8 mouse cellular contexts compared by ENCODE assay signal in genomic region chr5:37298370-37298769, GRCm38 (mm10). TPM values are rescaled to one million over a fixed set of nuclear protein-coding genes. Genes with fewer than 3 reads are reported as not detected.
A peak's percentile ranks its signal among the peaks of the same experiment; 100 is the strongest.
DNase-seq lines count a peak whose midpoint lies in the region; ATAC-seq and TF ChIP-seq lines count a peak whose summit lies in the region.

No protein-coding gene starts in this region.

- H3K4me2 ChIP-seq in hindbrain, embryonic 16.5 days (ENCODE audit: low read length), result no peak overlapping the region

- no peak overlapping the region for H3K9ac ChIP-seq in hindbrain, embryonic 16.5 days (ENCODE audit: low read depth, low read length)

- no peaks in the 10 kb centered on the region for H3K9me3 ChIP-seq in hindbrain, embryonic 10.5 days
- no peaks in the 10 kb centered on the region for H3K9me3 ChIP-seq in hindbrain, embryonic 16.5 days (ENCODE audit: control insufficient read depth, low read length)
- peaks cover 10% of the 10 kb centered on the region; the same call in 1 of the 2 replicates for H3K9me3 ChIP-seq in E14TG2a.4 (ENCODE audit: low read length)
- H3K9me3 ChIP-seq in limb, embryonic 10.5 days (replicated peaks), result no peaks in the 10 kb centered on the region

- TF ChIP-seq CTCF in E14TG2a.4 (conservative IDR thresholded peaks at IDR 0.05; ENCODE audit: low read length), result peak; percentile 80

- H3K4me3 ChIP-seq in hindbrain, embryonic 10.5 days, result no peak overlapping the region
- H3K4me3 ChIP-seq in hindbrain, embryonic 16.5 days (ENCODE audit: low read length), result no peak overlapping the region
- no peak overlapping the region for H3K4me3 ChIP-seq in E14TG2a.4 (replicated peaks; ENCODE audit: low read length)
- H3K4me3 ChIP-seq in limb, embryonic 10.5 days, result no peak overlapping the region

- no peaks in the 10 kb centered on the region for H3K4me1 ChIP-seq in hindbrain, embryonic 10.5 days (replicated peaks)
- H3K4me1 ChIP-seq in hindbrain, embryonic 16.5 days (ENCODE audit: control insufficient read depth, insufficient read depth, low read depth, low read length), result no peaks in the 10 kb centered on the region
- H3K4me1 ChIP-seq in E14TG2a.4 (replicated peaks; ENCODE audit: low read depth, low read length), result no peaks in the 10 kb centered on the region
- H3K4me1 ChIP-seq in limb, embryonic 10.5 days, result no peaks in the 10 kb centered on the region

- H3K27me3 ChIP-seq in hindbrain, embryonic 10.5 days (ENCODE audit: insufficient read depth, poor library complexity, severe bottlenecking), result no peaks in the 10 kb centered on the region
- no peaks in the 10 kb centered on the region for H3K27me3 ChIP-seq in hindbrain, embryonic 16.5 days (replicated peaks; ENCODE audit: control insufficient read depth, insufficient read depth, low read length)
- H3K27me3 ChIP-seq in E14TG2a.4 (ENCODE audit: insufficient read depth, low read length), result no peaks in the 10 kb centered on the region
- no peaks in the 10 kb centered on the region for H3K27me3 ChIP-seq in limb, embryonic 10.5 days (ENCODE audit: low read depth, poor library complexity, severe bottlenecking)

- ATAC-seq in hindbrain, embryonic 16.5 days, result no peak
- ATAC-seq in erythroid progenitor cell, adult 5-6 weeks (replicated peaks; ENCODE audit: low FRiP score, poor library complexity, severe bottlenecking), result no peak

- WGBS in hindbrain, embryonic 10.5 days, result 31% methylated on average over 7 of the region's 7 CpGs
- WGBS in hindbrain, embryonic 16.5 days, result 28% methylated on average over 7 of the region's 7 CpGs
- WGBS in limb, embryonic 10.5 days, result 23% methylated on average over 7 of the region's 7 CpGs

- peaks cover 30% of the 10 kb centered on the region for H3K36me3 ChIP-seq in hindbrain, embryonic 10.5 days
- H3K36me3 ChIP-seq in hindbrain, embryonic 16.5 days (ENCODE audit: control insufficient read depth, insufficient read depth, low read length), result no peaks in the 10 kb centered on the region
- peaks cover 39% of the 10 kb centered on the region for H3K36me3 ChIP-seq in E14TG2a.4 (ENCODE audit: insufficient read depth, low read length)
- H3K36me3 ChIP-seq in limb, embryonic 10.5 days, result peaks cover 36% of the 10 kb centered on the region

- H3K27ac ChIP-seq in hindbrain, embryonic 10.5 days, result no peak overlapping the region
- H3K27ac ChIP-seq in hindbrain, embryonic 16.5 days (ENCODE audit: low read depth, low read length), result no peak overlapping the region
- no peak overlapping the region for H3K27ac ChIP-seq in limb, embryonic 10.5 days

- DNase-seq in hindbrain, embryonic 10.5 days (ENCODE audit: low spot score), result peak; percentile 47
- peak; percentile 66 for DNase-seq in 3T3-L1 (ENCODE audit: low read depth, low spot score)
- peak; percentile 39 to 47 for DNase-seq in cerebellum, postnatal 36 days
- peak; percentile 60 for DNase-seq in limb, embryonic 10.5 days (ENCODE audit: low spot score)
- peak; percentile 56 for DNase-seq in testis, postnatal 10 days (ENCODE audit: low spot score)

RNA-seq across cellular contexts. Expression of gene Evc, which starts 38.3 kb away (rescaled TPM):
- 20.0 and 22.1 TPM in 2 replicates for polyA plus RNA-seq in hindbrain, embryonic 10.5 days (2016; fragmentation: Nextera tagmentation; extraction: Ambion mirVana)
- 5.2 and 5.6 TPM in 2 replicates for polyA plus RNA-seq in hindbrain, embryonic 16.5 days (2015; fragmentation: Nextera tagmentation; extraction: Ambion mirVana)
- polyA plus RNA-seq in limb, embryonic 10.5 days (2016; fragmentation: Nextera tagmentation; extraction: Ambion mirVana), result 24.2 and 30.7 TPM in 2 replicates
- not detected in 2 replicates for total RNA-seq in erythroid progenitor cell, adult 5-6 weeks (2015; ENCODE audit: low replicate concordance)
- 0.51 TPM in 1 of 2 replicates, not detected in the other for total RNA-seq in erythroid progenitor cell, adult 5-6 weeks (2017; ENCODE audit: low replicate concordance)

RNA-seq across cellular contexts. Expression of gene Evc2, which starts 39.9 kb away (rescaled TPM):
- polyA plus RNA-seq in hindbrain, embryonic 10.5 days (2016; fragmentation: Nextera tagmentation; extraction: Ambion mirVana), result 13.6 and 16.6 TPM in 2 replicates
- polyA plus RNA-seq in hindbrain, embryonic 16.5 days (2015; fragmentation: Nextera tagmentation; extraction: Ambion mirVana), result 5.2 and 7.2 TPM in 2 replicates
- 23.4 and 24.5 TPM in 2 replicates for polyA plus RNA-seq in limb, embryonic 10.5 days (2016; fragmentation: Nextera tagmentation; extraction: Ambion mirVana)
- not detected in 2 replicates for total RNA-seq in erythroid progenitor cell, adult 5-6 weeks (2015; ENCODE audit: low replicate concordance)
- total RNA-seq in erythroid progenitor cell, adult 5-6 weeks (2017; ENCODE audit: low replicate concordance), result not detected in 2 replicates

RNA-seq across cellular contexts. Expression of gene Crmp1, which starts 56.6 kb away (rescaled TPM):
- 178 and 407 TPM in 2 replicates for polyA plus RNA-seq in hindbrain, embryonic 10.5 days (2016; fragmentation: Nextera tagmentation; extraction: Ambion mirVana)
- 851 and 939 TPM in 2 replicates for polyA plus RNA-seq in hindbrain, embryonic 16.5 days (2015; fragmentation: Nextera tagmentation; extraction: Ambion mirVana)
- polyA plus RNA-seq in limb, embryonic 10.5 days (2016; fragmentation: Nextera tagmentation; extraction: Ambion mirVana), result 61.8 and 91.8 TPM in 2 replicates
- total RNA-seq in erythroid progenitor cell, adult 5-6 weeks (2015; ENCODE audit: low replicate concordance), result not detected in 2 replicates
- 0.51 TPM in 1 of 2 replicates, not detected in the other for total RNA-seq in erythroid progenitor cell, adult 5-6 weeks (2017; ENCODE audit: low replicate concordance)
